Mouse (Mus musculus): ENCODE results near the gene Fam19a1. TPM values are rescaled to one million over a fixed set of nuclear protein-coding genes. Genes with fewer than 3 reads are reported as not detected.

Gene Fam19a1
- total RNA-seq, 2 experiments from 2014 or later: 0.12 TPM; not detected in 1

DNA sequence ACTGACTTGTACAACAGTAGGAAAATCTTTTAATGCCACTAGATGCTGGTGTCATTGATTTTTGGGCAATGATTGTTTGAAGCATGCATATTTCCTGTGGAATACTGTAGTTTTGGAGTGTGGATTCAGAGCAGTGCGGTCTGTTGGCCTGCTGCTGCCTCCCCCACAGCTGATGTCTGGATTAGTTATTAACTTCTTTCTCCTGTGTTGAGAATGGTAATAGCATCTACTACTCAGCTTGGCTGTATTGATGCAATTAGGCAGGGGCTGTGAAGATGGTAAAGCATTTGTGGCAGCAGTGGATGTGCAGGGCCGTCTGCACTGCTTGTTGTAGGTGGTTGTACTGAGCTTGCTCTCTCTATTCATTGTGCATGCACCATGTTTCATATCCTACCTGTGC, 326.5 kb downstream of the Fam19a1 start:
- no peak for DNase-seq

DNA sequence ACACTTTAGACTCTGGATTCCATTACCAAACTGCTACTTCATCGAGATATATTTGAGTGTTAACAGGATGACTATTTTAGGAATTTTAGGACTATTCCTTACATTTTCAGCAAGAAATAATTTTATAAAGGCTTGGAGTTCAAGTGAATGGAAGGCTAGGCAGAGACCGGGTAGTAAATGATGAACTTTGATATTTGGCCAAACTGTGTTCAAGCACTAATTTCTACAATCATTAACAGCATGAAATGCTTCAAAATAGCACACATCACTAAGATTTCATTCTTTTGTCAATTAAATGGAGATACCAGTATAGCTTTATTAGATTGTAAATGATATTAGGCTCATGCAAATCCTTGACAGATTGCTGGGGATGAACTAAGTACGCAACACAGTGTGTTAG, 329.0 kb downstream of the Fam19a1 start:
- no peak for DNase-seq

DNA sequence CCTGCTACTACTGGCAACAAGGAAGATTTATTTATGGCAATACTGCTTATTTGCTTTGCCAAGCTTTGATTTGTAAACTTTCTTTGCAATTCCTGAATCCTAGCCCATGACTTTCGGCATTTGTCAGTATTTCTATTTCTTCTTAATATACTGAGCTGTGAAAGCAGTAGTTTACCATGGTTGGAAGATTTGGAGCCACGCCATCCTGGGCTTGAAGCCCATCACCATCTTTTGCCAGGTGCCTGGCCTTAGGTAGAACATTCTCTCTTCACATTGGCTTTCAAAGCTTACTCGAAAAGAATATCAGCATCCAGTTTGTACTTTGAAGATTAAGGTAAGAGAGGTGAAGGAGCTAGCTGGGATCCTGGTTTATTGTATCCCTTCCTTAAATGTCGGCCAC, 334.5 kb downstream of the Fam19a1 start:
- DNase-seq: no peak

DNA sequence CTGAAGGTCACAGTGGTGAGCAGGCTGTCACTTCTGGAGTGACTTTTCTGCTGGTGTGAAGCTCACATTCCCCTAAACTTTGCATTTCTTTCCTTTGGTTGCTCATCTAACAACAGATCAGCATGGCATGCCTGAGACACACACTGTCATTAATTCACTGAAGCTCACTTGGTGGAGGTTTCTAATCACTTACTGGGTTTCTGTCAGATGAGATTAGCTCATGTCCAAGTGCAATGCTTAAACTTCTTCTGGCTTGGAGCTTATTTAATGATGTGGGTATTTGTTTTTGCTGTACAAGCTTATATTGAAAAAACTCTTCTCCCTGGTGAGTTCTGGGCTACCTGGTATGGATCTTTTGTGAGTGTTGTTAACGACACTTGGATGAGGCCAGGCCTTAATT, 343.3 kb downstream of the Fam19a1 start:
- DNase-seq: no peak

DNA sequence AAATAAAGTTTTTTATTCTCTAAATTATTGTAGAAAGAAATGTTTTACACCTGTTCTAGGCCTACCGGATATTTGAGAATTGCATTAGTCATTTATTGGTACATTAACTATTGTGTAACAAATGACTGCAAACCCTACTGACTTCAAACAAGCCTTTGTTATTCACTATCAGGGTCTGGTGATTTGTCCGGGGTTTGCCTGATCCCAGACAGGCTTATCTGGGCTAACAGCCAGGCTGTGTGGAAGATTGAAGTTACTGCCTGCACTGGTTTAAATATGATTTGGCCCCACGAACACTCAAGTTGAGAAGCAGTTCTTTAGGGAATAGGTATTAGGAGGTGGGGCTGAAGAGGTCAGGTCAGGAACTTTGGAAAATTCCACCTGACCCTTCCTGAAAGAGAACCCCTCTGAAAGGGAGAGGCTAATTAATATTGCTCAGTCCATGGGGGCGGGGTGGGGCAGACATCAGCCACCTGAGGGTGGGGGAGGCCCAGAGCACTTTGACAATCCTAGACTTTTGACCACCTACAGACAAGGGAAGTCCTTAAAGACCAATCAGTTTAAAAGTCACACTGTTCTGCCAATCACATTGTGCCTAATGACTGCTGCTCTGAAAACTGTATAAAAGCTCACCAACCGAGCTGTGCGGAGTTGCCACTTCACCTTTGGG, 344.8 kb downstream of the Fam19a1 start:
- no peak for DNase-seq

DNA sequence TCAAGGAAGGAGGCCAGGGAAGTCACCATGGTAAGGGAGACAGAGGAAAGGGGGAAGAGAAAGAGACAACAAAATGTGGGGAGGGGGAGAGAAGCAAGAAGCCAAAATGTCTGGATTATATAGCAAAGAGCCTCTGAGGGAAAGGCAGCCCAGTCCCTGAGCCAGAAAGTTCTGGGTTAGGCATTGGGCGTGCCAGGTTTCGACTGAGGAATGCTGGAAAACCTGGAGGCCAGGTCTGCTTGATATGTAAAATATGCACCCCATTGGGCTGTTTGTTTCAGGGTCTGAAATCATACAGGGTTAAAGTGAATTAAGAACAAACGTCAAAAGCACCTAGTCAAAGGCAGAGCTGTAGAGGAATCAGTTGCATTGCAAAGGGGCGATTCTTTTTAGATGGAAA, 346.1 kb downstream of the Fam19a1 start:
- DNase-seq: no peak

DNA sequence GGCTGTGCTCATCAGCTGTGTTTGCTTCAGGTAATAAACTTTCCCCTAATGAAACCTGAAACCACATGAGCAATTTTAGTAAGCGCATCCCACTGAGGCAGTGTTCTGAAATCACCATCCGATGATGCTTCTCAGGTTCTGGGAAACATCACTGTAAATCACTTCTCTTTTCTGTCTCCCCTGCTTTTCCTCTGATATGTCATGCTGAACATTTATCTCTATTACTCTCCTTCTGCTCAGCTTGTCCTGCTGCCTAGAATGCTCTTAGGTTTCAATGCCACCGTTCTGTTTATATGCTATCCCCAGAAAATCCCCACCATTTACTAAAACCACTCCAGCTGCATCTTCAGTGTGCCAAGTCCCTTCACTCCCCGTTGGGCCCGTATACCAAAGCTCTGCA, 386.5 kb downstream of the Fam19a1 start:
- no peak for DNase-seq

DNA sequence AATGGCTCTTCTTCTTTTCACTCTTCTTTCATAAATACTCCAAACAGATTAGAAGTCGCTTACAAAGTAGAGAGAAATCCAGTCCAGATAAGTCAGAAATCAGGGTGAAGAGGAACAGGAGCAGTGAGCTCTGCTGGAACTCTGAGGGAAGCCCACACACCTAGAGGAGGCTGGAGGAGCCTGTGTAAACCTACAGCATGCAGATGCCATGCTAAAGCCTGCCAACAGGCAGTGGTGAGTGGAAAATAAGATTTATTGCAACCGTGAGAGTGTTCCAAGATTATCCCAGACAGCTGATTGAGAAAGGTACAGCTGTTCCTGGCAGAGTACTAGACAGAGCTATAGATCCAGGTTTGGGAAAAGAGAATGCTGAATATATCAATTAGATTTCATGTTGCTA, 428.6 kb downstream of the Fam19a1 start:
- no peak for DNase-seq

DNA sequence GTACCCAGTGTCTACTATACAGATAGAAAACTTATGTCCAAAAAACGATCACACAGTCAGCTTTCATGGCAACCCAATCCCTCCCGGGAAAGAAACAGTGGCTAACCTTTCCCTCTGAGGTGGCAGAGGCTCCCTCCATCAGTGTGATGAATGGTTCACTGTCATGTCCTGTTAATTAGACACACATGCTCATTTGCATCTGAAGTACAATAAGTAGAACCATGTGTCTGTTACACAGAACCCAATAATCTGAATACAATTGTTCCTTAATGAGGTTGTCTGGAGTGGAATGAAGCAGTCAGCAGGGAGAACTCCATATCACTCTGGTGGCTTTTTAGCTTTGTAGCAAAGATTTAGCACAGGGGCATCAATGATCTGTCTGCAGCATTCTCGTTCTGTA, 431.9 kb downstream of the Fam19a1 start:
- no peak for DNase-seq

DNA sequence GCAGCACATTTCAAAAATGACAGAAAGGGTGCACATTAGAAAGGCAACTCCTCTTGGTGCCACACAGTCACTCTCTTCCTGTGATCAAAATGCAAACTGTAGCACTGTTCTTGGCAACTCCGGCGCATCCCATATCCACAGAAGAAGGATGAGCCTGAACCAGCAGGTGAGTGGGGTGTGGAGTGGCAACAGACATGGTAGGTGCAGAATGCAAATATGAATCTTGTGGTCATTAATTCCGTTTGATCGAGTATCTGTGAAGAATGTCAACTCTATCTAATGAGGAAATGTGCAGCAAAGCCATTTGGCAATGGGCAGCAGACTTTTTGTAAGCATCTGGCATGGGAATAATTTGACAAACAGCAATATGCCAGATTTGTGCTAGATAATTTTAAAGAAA, 437.5 kb downstream of the Fam19a1 start:
- no peak for DNase-seq

DNA sequence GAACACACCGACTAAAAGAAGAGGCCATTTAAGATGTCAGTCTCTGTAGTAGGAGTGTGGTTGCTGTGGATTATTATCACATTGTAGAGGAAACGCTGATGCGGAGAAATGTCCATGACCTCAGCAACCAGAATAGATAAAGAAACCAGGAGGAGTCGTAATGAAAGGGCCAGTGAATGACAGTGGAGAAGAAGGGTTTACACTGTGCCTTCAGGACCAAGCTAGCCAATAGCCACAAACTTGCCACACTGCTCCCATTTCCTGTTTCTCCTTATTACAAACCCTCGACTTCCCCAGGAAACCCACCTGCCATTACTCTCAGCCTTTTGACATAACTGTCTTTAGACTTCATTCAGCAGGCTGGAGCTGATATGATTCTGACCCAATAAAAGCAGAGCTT, 465.7 kb downstream of the Fam19a1 start:
- no peak for DNase-seq

DNA sequence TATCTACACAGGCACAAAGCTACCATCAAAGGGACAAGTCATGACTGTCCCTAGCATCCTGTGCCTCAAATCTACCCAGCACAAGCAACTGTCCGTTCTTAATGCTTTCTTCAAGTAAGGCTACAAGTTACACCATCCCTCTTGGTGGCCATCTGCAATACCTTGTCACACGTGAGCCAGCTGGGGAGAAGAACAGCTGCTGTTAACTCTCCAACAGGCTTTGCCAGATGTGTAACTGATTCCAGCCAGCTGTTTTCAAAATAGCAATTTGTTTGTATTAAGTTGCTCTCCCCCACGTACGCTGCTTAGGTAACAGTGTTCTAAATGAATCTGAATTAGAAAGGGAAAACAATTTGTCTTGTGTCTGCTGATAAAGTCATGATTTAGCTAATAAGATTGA, 467.8 kb downstream of the Fam19a1 start:
- no peak for DNase-seq

DNA sequence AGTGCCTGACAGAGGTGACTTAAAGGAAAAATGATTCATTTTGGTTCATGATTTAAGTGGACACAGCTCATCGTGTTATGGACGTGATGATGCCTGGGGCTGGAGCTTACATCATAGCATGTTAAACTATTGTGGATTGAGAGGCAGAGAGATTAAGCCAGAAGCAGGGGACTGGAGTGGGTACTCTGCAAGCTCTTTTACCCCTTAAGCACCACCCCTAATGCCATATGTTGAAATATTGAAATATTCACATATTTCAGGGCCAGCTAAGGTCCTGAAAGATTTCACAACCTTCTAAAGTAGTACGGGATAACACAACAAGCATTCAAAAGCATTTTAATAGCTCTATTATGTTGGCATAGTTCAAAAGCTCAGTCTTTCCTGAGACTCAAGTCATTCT, 468.2 kb downstream of the Fam19a1 start:
- no peak for DNase-seq

DNA sequence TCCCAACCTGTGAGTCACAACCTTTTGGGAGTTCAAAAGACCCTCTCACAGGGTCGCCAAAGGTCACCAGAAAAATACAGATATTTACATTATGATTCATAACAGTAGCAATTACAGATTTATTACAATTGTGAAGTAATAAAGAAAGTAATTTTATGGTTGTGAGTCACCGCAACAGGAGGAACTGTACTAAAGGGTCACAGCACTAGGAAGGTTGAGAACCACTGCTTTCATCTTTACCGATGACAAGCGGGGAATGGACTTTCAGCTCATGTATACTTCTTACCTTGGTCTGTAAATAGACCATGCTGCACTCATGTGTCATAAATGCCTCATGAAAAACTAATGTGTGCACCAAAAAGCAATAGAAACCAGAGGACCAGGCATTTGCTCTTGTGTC, 474.5 kb downstream of the Fam19a1 start:
- no peak for DNase-seq

DNA sequence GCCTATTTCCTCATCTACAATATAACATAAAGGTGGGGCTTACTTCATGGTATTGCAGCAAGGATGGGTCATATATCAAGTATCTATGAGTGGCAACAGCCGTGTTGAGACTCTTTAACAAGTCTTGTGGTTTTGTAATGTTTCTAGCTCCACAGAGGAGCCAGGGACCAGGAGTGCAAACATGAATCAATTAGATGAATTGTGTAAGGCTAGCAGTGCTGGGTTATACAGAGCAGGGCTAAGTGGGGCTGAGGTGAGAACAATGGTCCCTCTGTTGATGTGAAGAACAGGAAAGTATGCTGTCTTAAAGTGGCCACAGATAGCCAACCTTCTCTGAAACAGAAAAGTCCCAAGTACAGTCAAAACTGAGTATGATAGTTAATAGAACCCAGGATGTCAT, 480.1 kb downstream of the Fam19a1 start:
- DNase-seq: no peak

DNA sequence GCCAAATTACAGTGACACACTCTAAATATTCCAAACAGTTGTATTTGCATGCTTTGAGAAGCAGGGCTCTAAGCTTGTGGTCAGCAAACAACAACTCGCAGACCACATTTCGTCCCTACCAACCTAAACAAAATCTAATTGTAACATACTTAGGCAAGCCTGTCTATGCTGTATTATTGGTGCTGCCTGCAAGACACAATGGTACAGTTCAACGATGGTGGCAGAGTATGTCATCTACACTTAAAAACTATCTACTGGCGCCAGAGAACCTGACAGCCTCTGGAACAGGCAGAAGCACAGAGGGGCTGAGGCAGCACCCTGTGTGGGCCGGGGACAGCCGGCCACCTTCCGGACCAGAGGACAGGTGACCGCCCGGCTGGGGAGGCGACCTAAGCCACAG, 482.2 kb downstream of the Fam19a1 start:
- no peak for DNase-seq

DNA sequence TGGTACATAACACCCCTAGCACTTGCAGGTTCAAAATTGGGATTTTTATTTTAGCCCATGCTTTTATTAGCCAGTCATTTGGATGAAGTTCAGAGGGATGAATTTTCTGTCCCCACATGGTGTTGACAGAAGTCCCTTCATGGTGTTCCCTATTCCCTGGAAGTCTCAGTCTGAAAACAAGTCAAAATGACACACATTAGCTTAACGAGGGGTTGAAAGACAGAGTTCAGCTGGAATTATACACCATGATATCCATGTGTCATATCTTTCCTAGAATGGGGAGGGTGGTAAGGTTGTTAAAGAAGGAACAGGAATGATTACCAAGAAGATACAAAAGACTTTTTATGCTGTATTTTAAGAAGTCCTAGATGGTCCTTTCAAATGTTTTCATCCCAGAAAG, 511.2 kb downstream of the Fam19a1 start:
- DNase-seq: no peak

DNA sequence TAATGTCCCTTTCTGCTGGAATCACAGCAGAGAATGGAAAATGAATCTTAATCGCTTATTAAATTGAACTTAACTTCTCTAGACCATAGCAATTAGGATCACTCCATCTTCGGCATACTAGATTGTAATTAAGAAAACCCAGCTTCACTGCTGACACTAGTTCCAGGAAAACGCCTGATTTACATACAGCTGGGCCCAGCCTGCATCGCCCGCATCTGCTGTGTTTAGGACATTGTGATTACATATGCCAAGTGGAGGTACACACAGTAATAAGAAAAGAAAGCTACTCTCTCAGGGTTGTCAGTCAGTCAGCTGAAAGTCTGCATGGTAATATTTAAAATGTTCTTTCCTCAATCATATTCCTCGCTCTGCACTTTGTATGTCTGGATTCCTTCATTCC, 518.6 kb downstream of the Fam19a1 start:
- DNase-seq: no peak

DNA sequence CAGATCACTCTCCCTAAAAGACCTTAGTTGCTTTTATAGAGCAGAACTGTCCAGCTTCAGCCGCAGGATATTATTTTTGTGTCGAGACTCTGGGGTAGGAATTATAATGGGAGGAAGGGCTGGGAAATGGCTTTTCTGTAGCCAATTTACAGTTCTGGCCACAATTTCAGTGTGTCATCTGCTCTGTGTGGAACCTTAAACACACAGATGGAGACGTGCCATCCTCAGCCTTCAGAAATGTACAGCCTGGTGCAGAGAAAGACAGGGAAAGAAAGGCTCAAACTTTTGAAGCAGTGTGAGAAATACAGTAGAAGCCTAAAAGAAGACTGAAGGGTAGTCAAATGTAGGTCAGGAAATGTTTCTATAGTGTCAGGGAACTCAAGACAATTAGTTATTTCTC, 519.3 kb downstream of the Fam19a1 start:
- DNase-seq: no peak

DNA sequence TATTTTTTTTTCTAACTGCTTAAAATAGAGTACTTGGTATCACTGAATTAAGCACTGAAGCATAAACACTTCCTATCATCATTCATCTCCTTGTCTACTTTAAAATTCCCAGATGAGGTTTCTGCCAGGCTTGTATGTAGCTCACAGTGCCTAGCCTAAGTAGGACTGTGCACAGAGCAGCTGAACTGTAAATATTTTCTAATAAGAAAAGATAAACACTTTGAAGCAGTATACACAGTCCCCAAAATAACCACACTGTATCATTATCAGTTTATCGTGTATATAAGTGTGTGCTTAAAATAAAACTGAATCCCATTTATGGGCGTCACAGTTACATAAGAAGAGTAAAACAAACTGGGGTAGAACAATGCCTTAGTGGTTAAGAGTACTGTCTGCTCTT, 522.7 kb downstream of the Fam19a1 start:
- no peak for DNase-seq

DNA sequence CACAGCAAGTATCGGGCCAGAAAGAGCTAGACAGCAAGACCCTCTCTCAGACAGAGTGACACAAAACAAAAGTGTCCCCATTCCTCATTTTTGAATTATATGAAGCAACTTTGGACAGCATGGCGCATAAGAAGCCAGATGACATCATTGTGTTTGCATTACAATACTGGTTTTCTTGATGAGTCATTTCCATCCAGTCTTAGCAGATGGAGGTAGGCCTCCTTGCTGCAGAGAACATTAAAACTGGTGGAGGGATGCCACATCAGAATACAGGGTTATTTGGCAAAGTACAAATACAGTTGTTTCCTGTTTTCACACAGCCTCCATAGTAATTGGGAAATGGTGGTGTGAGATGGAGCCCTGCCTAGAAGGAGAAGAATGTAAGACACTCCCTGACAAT, 535.8 kb downstream of the Fam19a1 start:
- DNase-seq: no peak

DNA sequence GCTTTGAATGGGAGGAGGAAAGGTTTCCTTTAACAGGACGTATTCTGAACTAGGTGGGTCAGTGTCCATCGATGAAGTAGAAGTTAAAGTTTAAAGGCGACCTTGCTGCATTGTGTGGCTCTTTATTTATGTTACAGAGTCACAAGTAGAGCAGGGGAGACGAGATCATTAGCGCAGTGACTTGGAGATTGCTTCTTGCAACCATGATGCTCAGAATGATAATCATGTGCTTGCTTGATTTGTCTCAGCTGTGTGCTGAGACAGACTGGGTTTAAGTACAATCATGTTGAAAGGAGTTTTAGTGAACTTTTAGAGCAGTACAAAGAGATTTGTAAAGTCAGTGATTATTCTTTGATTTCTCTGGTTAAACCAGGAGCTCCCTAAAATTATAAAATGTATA, 536.3 kb downstream of the Fam19a1 start:
- DNase-seq: no peak

DNA sequence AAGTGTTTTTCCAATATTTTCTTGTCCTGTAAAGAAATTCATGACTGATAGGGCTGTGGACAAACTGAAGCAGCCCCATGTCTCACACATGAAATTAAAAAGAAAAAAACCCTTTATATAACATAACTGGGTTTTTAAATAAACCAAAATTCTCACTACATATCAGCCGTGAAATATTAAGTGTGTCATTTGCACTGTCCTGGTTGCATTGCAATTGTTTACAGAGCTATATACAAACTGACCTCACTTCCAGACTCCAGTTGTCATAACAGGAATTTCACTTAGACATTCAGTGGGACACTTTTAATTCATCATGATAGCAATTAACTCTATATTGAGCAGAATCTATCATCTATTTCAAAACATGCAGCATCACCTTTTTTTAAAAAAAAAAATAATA, 553.4 kb downstream of the Fam19a1 start:
- no peak for DNase-seq

DNA sequence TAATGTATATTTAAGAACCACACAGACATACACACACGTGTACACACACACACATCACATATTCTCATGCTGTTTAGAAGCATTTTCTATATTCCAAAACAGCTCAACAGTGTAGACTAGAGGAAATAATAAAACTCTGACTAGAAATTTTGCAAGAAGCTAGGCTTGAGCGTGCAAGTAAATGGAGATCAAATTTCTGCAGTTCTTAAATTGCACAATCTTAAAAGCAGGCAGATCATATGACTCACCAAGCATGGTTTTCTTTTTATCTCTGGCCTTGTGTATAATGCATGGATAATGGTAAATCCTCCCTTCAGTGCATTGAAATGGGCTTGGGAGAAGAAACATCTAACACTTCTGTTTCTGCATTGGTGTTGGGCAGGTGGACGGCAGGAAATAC, 564.9 kb downstream of the Fam19a1 start:
- DNase-seq: no peak

Measured in heart, postnatal 4 days (tissue).